Comparison of ENCODE assay signal across 16 mouse cellular contexts in genomic region chr1:44173903-44174302, GRCm38 (mm10). TPM values are rescaled to one million over a fixed set of nuclear protein-coding genes. Genes with fewer than 3 reads are reported as not detected.
DNase-seq lines count a peak whose midpoint lies in the region; ATAC-seq and TF ChIP-seq lines count a peak whose summit lies in the region.
"Had no signal": no experiment of that assay in that cellular context is flagged by ENCODE, and none has a peak within 500 bp of the region (broad histone marks: within the 10 kb centered on the region; RNA-seq: fewer than 3 reads in every experiment).

No protein-coding gene starts in this region.

- peak; percentile 45 for DNase-seq in heart, embryonic 10.5 days (ENCODE audit: low spot score)
- DNase-seq in heart, adult 8-10 months (ENCODE audit: low spot score) = no peak
- DNase-seq in lung, postnatal 0 days (ENCODE audit: low spot score) = no peak
- no peak for DNase-seq in lung, postnatal 14 days
- DNase-seq in G1E (ENCODE audit: low spot score) = no peak
- peak; percentile 30 for DNase-seq in induced T-regulatory cell, adult 2 months (ENCODE audit: low read depth)
- no peak for DNase-seq in left cerebral cortex, adult 8-10 months (ENCODE audit: low spot score in 2 of 2)
- DNase-seq in urinary bladder, postnatal 14 days (ENCODE audit: low spot score) = no peak
- DNase-seq: right cerebral cortex, adult 18-20 months had no signal

- peaks cover 3% of the 10 kb centered on the region; the same call in 1 of the 2 replicates for H3K9me3 ChIP-seq in heart, embryonic 10.5 days
- no peaks in the 10 kb centered on the region for H3K9me3 ChIP-seq in lung, postnatal 0 days (ENCODE audit: low read length)
- H3K9me3 ChIP-seq in G1E (replicated peaks) = peaks cover 4% of the 10 kb centered on the region
- H3K9me3 ChIP-seq: forebrain, embryonic 15.5 days had no signal

- peaks cover 84% of the 10 kb centered on the region for H3K36me3 ChIP-seq in heart, embryonic 10.5 days
- peaks cover 29% of the 10 kb centered on the region for H3K36me3 ChIP-seq in lung, postnatal 0 days (ENCODE audit: insufficient read depth, low read length)
- peaks cover 84% of the 10 kb centered on the region for H3K36me3 ChIP-seq in G1E (replicated peaks)

- no peaks in the 10 kb centered on the region for H3K27me3 ChIP-seq in heart, embryonic 10.5 days (ENCODE audit: insufficient read depth, poor library complexity, severe bottlenecking)
- H3K27me3 ChIP-seq in lung, postnatal 0 days (replicated peaks; ENCODE audit: insufficient read depth, low read length) = no peaks in the 10 kb centered on the region
- H3K27me3 ChIP-seq in G1E (ENCODE audit: insufficient read depth, low read length) = no peaks in the 10 kb centered on the region
- H3K27me3 ChIP-seq: forebrain, embryonic 15.5 days; limb, embryonic 13.5 days; megakaryocyte, embryonic 14.5 days had no signal

- no peak overlapping the region for H3K4me2 ChIP-seq in lung, postnatal 0 days (replicated peaks; ENCODE audit: low read depth, low read length)
- H3K4me2 ChIP-seq: forebrain, embryonic 15.5 days; hindbrain, embryonic 14.5 days; limb, embryonic 13.5 days had no signal

- no peak overlapping the region for H3K27ac ChIP-seq in heart, embryonic 10.5 days
- no peak overlapping the region for H3K27ac ChIP-seq in lung, postnatal 0 days (ENCODE audit: low read length)
- H3K27ac ChIP-seq: forebrain, embryonic 15.5 days; hindbrain, embryonic 14.5 days; limb, embryonic 13.5 days had no signal

- no peak overlapping the region for H3K4me3 ChIP-seq in heart, embryonic 10.5 days
- no peak overlapping the region for H3K4me3 ChIP-seq in lung, postnatal 0 days (ENCODE audit: low read depth, low read length)
- H3K4me3 ChIP-seq in G1E (ENCODE audit: low read depth, low read length) = no peak overlapping the region
- H3K4me3 ChIP-seq: forebrain, embryonic 15.5 days; limb, embryonic 13.5 days; megakaryocyte, embryonic 14.5 days had no signal

- no peak for ATAC-seq in lung, postnatal 0 days
- peak; percentile 22; the same call in 1 of the 2 replicates for ATAC-seq in G1E (ENCODE audit: extremely low read depth, insufficient number of reproducible peaks, low FRiP score, poor library complexity, severe bottlenecking)
- ATAC-seq: forebrain, embryonic 15.5 days had no signal

- peak; percentile 52 for TF ChIP-seq CTCF in lung, postnatal 0 days (IDR thresholded peaks at IDR 0.05)
- TF ChIP-seq CTCF in G1E (IDR thresholded peaks at IDR 0.05; ENCODE audit: low read depth, low read length) = 0 out of 2 replicates have a peak, but pooled peaks have one; percentile 25

- WGBS in heart, embryonic 10.5 days = 88% methylated on average over 8 of the region's 8 CpGs
- 85% methylated on average over 8 of the region's 8 CpGs for WGBS in lung, postnatal 0 days

- H3K9ac ChIP-seq in lung, postnatal 0 days (replicated peaks; ENCODE audit: low read depth) = no peak overlapping the region
- H3K9ac ChIP-seq: forebrain, embryonic 15.5 days; hindbrain, embryonic 14.5 days; limb, embryonic 13.5 days had no signal

- no peaks in the 10 kb centered on the region for H3K4me1 ChIP-seq in heart, embryonic 10.5 days
- no peaks in the 10 kb centered on the region for H3K4me1 ChIP-seq in lung, postnatal 0 days (ENCODE audit: insufficient read depth, low read depth, low read length)
- no peaks in the 10 kb centered on the region for H3K4me1 ChIP-seq in G1E (ENCODE audit: insufficient read depth, low read depth, low read length)
- H3K4me1 ChIP-seq: forebrain, embryonic 15.5 days; limb, embryonic 13.5 days had no signal

- no peak for TF ChIP-seq EP300 in lung, postnatal 0 days (IDR thresholded peaks at IDR 0.05)

RNA-seq across cellular contexts. Expression of gene Ercc5, which starts 26.4 kb away (rescaled TPM):
- polyA plus RNA-seq in heart, embryonic 10.5 days (2016; fragmentation: Nextera tagmentation; extraction: Ambion mirVana) = 14.4 and 15.0 TPM in 2 replicates
- total RNA-seq in heart, adult 8-10 months (2022) = 10 to 100 TPM; 13.1 to 18.8 (median 16.6) TPM
- polyA plus RNA-seq in lung, postnatal 0 days (2015; fragmentation: Nextera tagmentation; extraction: Ambion mirVana) = 15.1 and 16.7 TPM in 2 replicates
- 45.3 and 49.5 TPM in 2 replicates for total RNA-seq in G1E (2014; fragmentation: Nextera tagmentation)
- total RNA-seq in G1E (2017) = 30.8 and 33.8 TPM in 2 replicates
- polyA plus RNA-seq in G1E (2012) = 6.4 and 6.7 TPM in 2 replicates
- total RNA-seq in left cerebral cortex, adult 8-10 months (2022) = 10 to 100 TPM; 20.8 to 24.0 (median 22.3) TPM

RNA-seq across cellular contexts. Expression of gene Mettl21e, which starts 44.9 kb away (rescaled TPM):
- not detected in 2 replicates for polyA plus RNA-seq in heart, embryonic 10.5 days (2016; fragmentation: Nextera tagmentation; extraction: Ambion mirVana)
- total RNA-seq in heart, adult 8-10 months (2022) = not detected
- 6.4 and 13.2 TPM in 2 replicates for polyA plus RNA-seq in lung, postnatal 0 days (2015; fragmentation: Nextera tagmentation; extraction: Ambion mirVana)
- total RNA-seq in G1E (2014; fragmentation: Nextera tagmentation) (not detected in 2 replicates), G1E (2017) (0.06 and 0.16 TPM in 2 replicates)
- not detected in 2 replicates for polyA plus RNA-seq in G1E (2012)
- under 1 TPM in 1 of 4 experiments, not detected in 3; 0.21 TPM for total RNA-seq in left cerebral cortex, adult 8-10 months (2022)
- total RNA-seq: layer of hippocampus, adult 18-20 months had no signal
- polyA plus RNA-seq: forebrain, embryonic 15.5 days; hindbrain, embryonic 14.5 days; limb, embryonic 13.5 days; neural tube, embryonic 11.5 days; stomach, embryonic 14.5 days had no signal

RNA-seq across cellular contexts. Expression of gene Bivm, which starts 55.1 kb away (rescaled TPM):
- 15.2 and 16.1 TPM in 2 replicates for polyA plus RNA-seq in heart, embryonic 10.5 days (2016; fragmentation: Nextera tagmentation; extraction: Ambion mirVana)
- 10 to 100 TPM in 2 of 4 experiments, 1 to 10 TPM in 2; 8.3 to 12.4 (median 9.6) TPM for total RNA-seq in heart, adult 8-10 months (2022)
- polyA plus RNA-seq in lung, postnatal 0 days (2015; fragmentation: Nextera tagmentation; extraction: Ambion mirVana) = 8.5 and 8.6 TPM in 2 replicates
- total RNA-seq in G1E (2014; fragmentation: Nextera tagmentation) (68.8 and 70.1 TPM in 2 replicates), G1E (2017) (26.1 and 28.9 TPM in 2 replicates)
- polyA plus RNA-seq in G1E (2012) = 4.8 and 6.4 TPM in 2 replicates
- total RNA-seq in left cerebral cortex, adult 8-10 months (2022) = 10 to 100 TPM; 35.9 to 40.2 (median 39.1) TPM

RNA-seq across cellular contexts. Expression of gene Kdelc1, which starts 55.3 kb away (rescaled TPM):
- polyA plus RNA-seq in heart, embryonic 10.5 days (2016; fragmentation: Nextera tagmentation; extraction: Ambion mirVana) = 57.3 and 59.0 TPM in 2 replicates
- total RNA-seq in heart, adult 8-10 months (2022) = 10 to 100 TPM; 12.6 to 14.8 (median 13.9) TPM
- 26.5 and 29.0 TPM in 2 replicates for polyA plus RNA-seq in lung, postnatal 0 days (2015; fragmentation: Nextera tagmentation; extraction: Ambion mirVana)
- total RNA-seq in G1E (2014; fragmentation: Nextera tagmentation) (65.3 and 67.5 TPM in 2 replicates), G1E (2017) (24.2 and 26.2 TPM in 2 replicates)
- polyA plus RNA-seq in G1E (2012) = 5.9 and 7.0 TPM in 2 replicates
- 10 to 100 TPM in 2 of 4 experiments, 1 to 10 TPM in 2; 8.2 to 10.5 (median 10.0) TPM for total RNA-seq in left cerebral cortex, adult 8-10 months (2022)

Comparison
In these comparisons a context has a peak if more than half of its experiments do, and no peak if none do; other contexts are left out.
1. DNase-seq: peak in heart, embryonic 10.5 days (single experiment) and induced T-regulatory cell, adult 2 months (single experiment); none in heart, adult 8-10 months (single experiment), lung, postnatal 0 days (single experiment), lung, postnatal 14 days (single experiment), G1E (single experiment), left cerebral cortex, adult 8-10 months (0 of 2) and urinary bladder, postnatal 14 days (single experiment).